Comparison of ENCODE assay signal across 7 mouse cellular contexts in genomic region chr2:175965031-175965430, GRCm38 (mm10). TPM values are rescaled to one million over a fixed set of nuclear protein-coding genes. Genes with fewer than 3 reads are reported as not detected.
DNase-seq lines count a peak whose midpoint lies in the region; ATAC-seq and TF ChIP-seq lines count a peak whose summit lies in the region.
"Not testable (repeated sequence)": the region's sequence is repeated elsewhere in the genome, so short reads cannot be mapped to it uniquely, and the experiment has no call there.

TSS of gene Gm2026 (plus strand) at chr2:175965331.

- not testable (repeated sequence) for H3K4me2 ChIP-seq in forebrain, embryonic 16.5 days (ENCODE audit: low read length); hindbrain, embryonic 12.5 days (replicated peaks); midbrain, embryonic 14.5 days (ENCODE audit: low read length)

- not testable (repeated sequence) for DNase-seq in heart, embryonic 10.5 days (ENCODE audit: low spot score); layer of hippocampus, adult 2 months (ENCODE audit: low spot score in 2 of 2); limb, embryonic 10.5 days (ENCODE audit: low spot score); midbrain, embryonic 14.5 days

- H3K4me1 ChIP-seq in cortical plate, adult 2 months (ENCODE audit: control insufficient read depth, insufficient read depth, low read length); forebrain, embryonic 16.5 days (replicated peaks; ENCODE audit: control insufficient read depth, insufficient read depth, low read length); heart, embryonic 10.5 days; hindbrain, embryonic 12.5 days; limb, embryonic 10.5 days; midbrain, embryonic 14.5 days (ENCODE audit: control insufficient read depth, insufficient read depth, low read length): not testable (repeated sequence)

- TF ChIP-seq POLR2A in cortical plate, adult 2 months (IDR thresholded peaks at IDR 0.05; ENCODE audit: extremely low read depth, insufficient read depth, low read length), result not testable (repeated sequence)

- not testable (repeated sequence) for TF ChIP-seq CTCF in cortical plate, adult 2 months (IDR thresholded peaks at IDR 0.05; ENCODE audit: extremely low read depth, insufficient read depth, low read length); layer of hippocampus, adult 2 months (conservative IDR thresholded peaks at IDR 0.05)

- not testable (repeated sequence) for H3K27me3 ChIP-seq in forebrain, embryonic 16.5 days (replicated peaks; ENCODE audit: control insufficient read depth, insufficient read depth, low read length); heart, embryonic 10.5 days (ENCODE audit: insufficient read depth, poor library complexity, severe bottlenecking); hindbrain, embryonic 12.5 days; limb, embryonic 10.5 days (ENCODE audit: low read depth, poor library complexity, severe bottlenecking); midbrain, embryonic 14.5 days (ENCODE audit: control insufficient read depth, insufficient read depth, low read length)

- no CpG with 5 or more reads among the region's 4 CpGs for WGBS in forebrain, embryonic 16.5 days
- WGBS in heart, embryonic 10.5 days, result no CpG with 5 or more reads among the region's 4 CpGs
- WGBS in hindbrain, embryonic 12.5 days, result no CpG with 5 or more reads among the region's 4 CpGs
- WGBS in limb, embryonic 10.5 days, result no CpG with 5 or more reads among the region's 4 CpGs
- WGBS in midbrain, embryonic 14.5 days, result no CpG with 5 or more reads among the region's 4 CpGs

- H3K4me3 ChIP-seq in cortical plate, adult 2 months (ENCODE audit: insufficient read depth, low read length); forebrain, embryonic 16.5 days (replicated peaks; ENCODE audit: low read length); heart, embryonic 10.5 days; hindbrain, embryonic 12.5 days; layer of hippocampus, adult 2 months; limb, embryonic 10.5 days; midbrain, embryonic 14.5 days (replicated peaks; ENCODE audit: low read depth, low read length): not testable (repeated sequence)

- not testable (repeated sequence) for ATAC-seq in forebrain, embryonic 16.5 days; hindbrain, embryonic 12.5 days (ENCODE audit: low FRiP score); midbrain, embryonic 14.5 days (ENCODE audit: low FRiP score, low TSS enrichment)

- H3K36me3 ChIP-seq in forebrain, embryonic 16.5 days (ENCODE audit: control insufficient read depth, insufficient read depth); heart, embryonic 10.5 days; hindbrain, embryonic 12.5 days; limb, embryonic 10.5 days; midbrain, embryonic 14.5 days (ENCODE audit: control insufficient read depth, insufficient read depth, low read length): not testable (repeated sequence)

- not testable (repeated sequence) for H3K27ac ChIP-seq in cortical plate, adult 2 months (ENCODE audit: insufficient read depth, low read length); forebrain, embryonic 16.5 days (ENCODE audit: low read length); heart, embryonic 10.5 days; hindbrain, embryonic 12.5 days; layer of hippocampus, adult 2 months; limb, embryonic 10.5 days; midbrain, embryonic 14.5 days (replicated peaks; ENCODE audit: low read depth, low read length)

- H3K9ac ChIP-seq in forebrain, embryonic 16.5 days (replicated peaks; ENCODE audit: low read depth, low read length); hindbrain, embryonic 12.5 days; midbrain, embryonic 14.5 days (replicated peaks; ENCODE audit: low read length): not testable (repeated sequence)

- not testable (repeated sequence) for H3K9me3 ChIP-seq in forebrain, embryonic 16.5 days (ENCODE audit: control insufficient read depth, low read length); heart, embryonic 10.5 days; hindbrain, embryonic 12.5 days (replicated peaks); limb, embryonic 10.5 days (replicated peaks); midbrain, embryonic 14.5 days (ENCODE audit: control insufficient read depth, low read length)

RNA-seq across cellular contexts. Expression of gene Gm2026, which starts in this region (rescaled TPM):
- polyA plus RNA-seq in cortical plate, adult 2 months (2012; rRNA removed), result 15.3 and 16.9 TPM in 2 replicates
- polyA plus RNA-seq in forebrain, embryonic 16.5 days (2015; fragmentation: Nextera tagmentation; extraction: Ambion mirVana), result 29.0 and 36.0 TPM in 2 replicates
- 25.0 and 25.4 TPM in 2 replicates for polyA plus RNA-seq in heart, embryonic 10.5 days (2016; fragmentation: Nextera tagmentation; extraction: Ambion mirVana)
- 17.9 and 23.3 TPM in 2 replicates for polyA plus RNA-seq in hindbrain, embryonic 12.5 days (2016; fragmentation: Nextera tagmentation; extraction: Ambion mirVana)
- total RNA-seq in layer of hippocampus, adult 2 months (2021), result 10 to 100 TPM; 49.1 to 50.1 TPM
- polyA plus RNA-seq in limb, embryonic 10.5 days (2016; fragmentation: Nextera tagmentation; extraction: Ambion mirVana), result 30.4 and 30.7 TPM in 2 replicates
- 22.5 TPM in 2 replicates for polyA plus RNA-seq in midbrain, embryonic 14.5 days (2014; fragmentation: Nextera tagmentation; extraction: Ambion mirVana)
